Mouse (Mus musculus) cerebral cortex, adult 2 months (tissue): ENCODE measurements around the gene Proser2.

Source experiments
- WGBS: fragments of 180-500 bp; shearing (Covaris S2); methylation state at CpG from one replicate; pipeline ENCODE4 v1.1.7; 2018; 5-methylcytosine and 5-hydroxymethylcytosine counted together

Gene Proser2

DNA sequence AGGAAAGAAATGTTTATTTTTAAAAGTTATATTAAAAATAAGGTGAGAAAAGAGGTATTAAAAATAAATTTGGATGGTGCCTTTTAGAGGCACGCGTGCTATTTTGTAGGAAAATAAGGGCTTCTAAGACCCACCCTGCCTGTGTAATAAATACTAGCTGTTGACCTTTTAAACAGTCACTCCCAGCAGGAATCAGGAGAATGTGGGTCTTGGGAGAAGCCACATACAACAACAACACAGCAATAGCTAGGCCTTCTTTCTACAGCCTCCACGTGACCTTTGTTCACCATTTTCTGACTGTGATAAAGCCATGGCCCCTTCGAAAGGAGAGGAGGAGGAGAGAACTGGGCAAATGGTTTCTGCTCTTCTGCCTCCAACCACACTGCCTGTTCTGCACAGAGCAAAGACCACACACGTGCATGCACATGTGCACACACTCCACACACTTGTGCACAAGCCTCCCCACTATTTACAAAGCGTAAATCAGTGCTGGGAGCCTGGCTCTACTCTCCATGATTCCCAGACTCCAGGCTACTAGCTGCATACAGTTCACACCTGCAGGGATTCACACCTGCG is 57.2 kb downstream of the Proser2 start:
- 85% methylated on average over 7 of the region's 7 CpGs for WGBS

DNA sequence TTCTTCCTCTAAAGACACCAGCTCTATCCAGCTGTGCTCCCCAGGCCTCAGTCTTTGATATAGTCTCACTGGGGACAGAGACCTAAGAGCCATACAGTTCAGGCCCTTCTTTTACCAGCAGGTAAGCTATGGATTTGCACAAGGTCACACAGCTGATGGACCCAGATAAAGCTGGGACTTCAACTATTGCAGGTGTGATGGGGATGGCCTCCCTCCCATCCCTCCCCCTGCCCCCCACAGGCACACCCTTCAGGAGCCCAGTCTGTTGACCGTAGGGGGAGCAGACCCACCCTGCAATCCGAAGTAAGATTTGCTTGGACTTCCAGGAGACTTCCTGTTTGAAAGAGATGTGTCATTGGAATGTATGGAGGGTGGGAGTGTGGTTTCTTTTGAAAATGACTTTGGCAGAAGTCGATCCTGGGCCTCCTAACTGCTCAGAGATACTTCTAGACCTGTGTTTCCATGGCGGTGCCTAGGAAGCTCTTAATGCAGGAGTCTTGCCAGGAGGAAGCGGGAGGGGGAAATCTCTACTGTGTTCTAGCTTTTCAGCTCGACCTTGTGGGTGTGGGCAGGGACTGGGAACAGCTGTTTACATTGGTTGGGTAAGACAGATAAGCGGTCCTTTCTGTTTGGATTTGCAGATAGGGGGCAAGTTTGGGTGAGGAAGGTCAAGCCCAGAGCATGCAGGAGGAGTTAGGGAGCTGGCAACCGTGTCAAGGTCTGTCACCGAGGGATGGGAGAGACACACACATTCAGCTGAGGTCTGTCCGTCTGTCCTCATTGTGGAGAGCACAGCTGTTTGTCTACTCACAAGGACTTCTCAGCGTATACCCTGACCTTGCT is 58.2 kb downstream of the Proser2 start:
- WGBS = 66% methylated on average over 11 of the region's 11 CpGs

DNA sequence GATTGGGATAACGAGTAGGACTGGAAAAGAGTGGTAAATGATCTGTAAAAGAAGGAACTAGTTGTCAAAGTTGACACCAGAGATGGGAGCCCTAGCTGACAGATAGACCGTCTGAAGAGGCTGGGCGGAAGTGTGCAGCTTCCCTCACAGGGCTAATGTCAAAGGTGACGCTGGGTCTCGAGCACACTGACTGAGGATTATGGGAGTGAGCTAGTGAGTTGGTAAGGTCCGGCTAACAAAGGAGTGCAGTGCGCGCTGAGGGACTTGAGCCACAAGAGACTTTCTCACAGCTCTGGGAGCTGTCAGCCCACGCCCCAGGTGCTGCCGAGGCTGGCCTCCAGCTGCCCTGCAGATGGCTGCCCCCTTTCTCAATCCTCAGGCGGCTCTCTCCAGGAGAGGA is 59.1 kb downstream of the Proser2 start:
- WGBS = 78% methylated on average over 11 of the region's 11 CpGs

GRCm38 (mm10) chr2:6067341-6067740 is 62.7 kb downstream of the Proser2 start:
- 76% methylated on average over 6 of the region's 6 CpGs for WGBS

GRCm38 (mm10) chr2:6060071-6060804 is 69.8 kb downstream of the Proser2 start:
- 89% methylated on average over 10 of the region's 10 CpGs for WGBS

DNA sequence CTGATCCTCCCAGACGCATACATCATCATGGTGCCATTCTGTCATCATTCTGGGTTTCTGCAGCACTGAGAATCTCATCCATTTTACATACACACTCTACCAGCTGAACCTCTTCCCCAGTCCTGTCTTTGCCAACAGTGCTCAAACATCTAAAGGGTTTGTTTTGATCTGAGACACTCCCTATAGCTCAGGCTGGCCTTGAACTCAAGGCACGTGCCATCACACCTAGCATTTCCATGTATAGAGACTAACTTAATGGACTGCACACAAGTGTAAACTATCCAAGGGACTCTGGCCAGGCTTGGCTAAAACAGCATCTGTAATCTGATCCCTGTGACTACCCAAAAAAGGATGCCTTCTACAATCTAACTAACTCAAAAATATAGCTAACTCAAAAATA is 70.7 kb downstream of the Proser2 start:
- 80% methylated on average over 2 of the region's 2 CpGs for WGBS

DNA sequence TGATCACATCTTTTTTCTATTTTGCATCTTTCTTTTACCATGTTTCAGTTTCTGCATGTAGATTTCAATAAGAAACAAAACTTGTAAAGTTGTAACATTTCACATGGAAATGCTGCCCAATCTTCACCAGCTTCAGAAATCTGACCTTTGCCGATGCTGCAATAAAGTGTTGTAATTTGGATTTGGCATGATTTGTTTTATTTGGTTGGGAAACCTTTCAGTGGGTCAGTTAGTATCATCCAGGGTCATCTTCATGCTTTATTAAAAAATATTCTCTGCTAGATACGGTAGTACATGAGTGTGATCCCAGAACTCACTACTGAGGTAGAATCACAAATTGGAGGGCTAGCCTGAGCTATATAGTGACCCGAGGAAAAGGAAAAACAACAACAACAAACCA is 73.5 kb downstream of the Proser2 start:
- 95% methylated on average over 3 of the region's 3 CpGs for WGBS

DNA sequence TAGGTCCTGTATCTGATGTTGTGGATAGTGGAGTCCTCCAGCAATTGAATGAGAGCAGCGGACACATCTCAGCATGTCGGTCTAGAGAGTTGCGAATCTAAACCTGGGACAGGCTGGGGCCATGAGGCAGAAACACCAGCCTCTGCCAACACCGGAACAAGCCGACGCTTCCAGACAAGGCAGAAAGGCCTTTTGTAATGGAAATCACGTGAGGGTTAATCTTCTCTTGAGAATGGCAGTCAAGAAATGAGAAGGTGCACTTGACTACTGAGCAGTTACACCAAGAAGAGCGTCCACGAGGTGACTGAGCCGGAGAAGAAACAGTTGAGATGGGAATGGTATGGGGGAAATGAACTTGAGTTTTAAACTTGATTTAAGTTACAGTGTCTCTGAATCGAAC is 74.5 kb downstream of the Proser2 start:
- 79% methylated on average over 11 of the region's 11 CpGs for WGBS

GRCm38 (mm10) chr2:6049018-6049417 is 81.0 kb downstream of the Proser2 start:
- 75% methylated on average over 3 of the region's 3 CpGs for WGBS

- 83% methylated on average over 4 of the region's 4 CpGs for WGBS
Observed at GRCm38 (mm10) chr2:6048570-6048969, 81.4 kb downstream of the Proser2 start.
